Mouse (Mus musculus) yolk sac, embryonic 10.5 days (tissue): Measurements from ENCODE around the gene Serpina9.
A peak's percentile ranks its signal among the peaks of the same experiment; 100 is the strongest.
"Not testable (repeated sequence)": the region's sequence is repeated elsewhere in the genome, so short reads cannot be mapped to it uniquely, and the experiment has no call there.

Experiments
- DNase-seq: peaks from one replicate; pipeline ENCODE4 v3.0.0-alpha.2; 2017; ENCODE audit warnings: low spot score

Gene Serpina9

DNA sequence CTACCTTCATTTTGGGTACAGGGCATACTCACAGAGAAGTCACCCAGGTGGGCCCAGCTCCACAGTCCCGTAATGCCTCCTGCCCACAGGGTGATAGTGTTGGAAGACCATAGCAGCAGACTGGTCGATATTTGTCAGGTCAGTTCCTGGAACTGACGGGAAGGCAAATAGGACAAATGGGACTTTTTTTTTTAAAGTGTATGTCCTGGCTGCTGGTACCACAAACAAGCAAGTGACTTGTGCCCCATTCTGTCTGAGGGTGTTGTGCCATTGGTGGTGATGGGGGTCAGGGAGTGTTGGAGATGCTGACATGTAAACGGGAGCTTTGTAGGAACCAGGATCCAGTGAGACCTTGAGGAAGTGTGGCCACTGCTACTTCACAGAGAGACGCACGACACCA is 23.7 kb downstream of the Serpina9 start, which contains the start of gene Serpina11:
Gene Serpina11 (minus strand): TSS at position 101 of the 400 bp plus-strand sequence.
- no peak for DNase-seq

DNA sequence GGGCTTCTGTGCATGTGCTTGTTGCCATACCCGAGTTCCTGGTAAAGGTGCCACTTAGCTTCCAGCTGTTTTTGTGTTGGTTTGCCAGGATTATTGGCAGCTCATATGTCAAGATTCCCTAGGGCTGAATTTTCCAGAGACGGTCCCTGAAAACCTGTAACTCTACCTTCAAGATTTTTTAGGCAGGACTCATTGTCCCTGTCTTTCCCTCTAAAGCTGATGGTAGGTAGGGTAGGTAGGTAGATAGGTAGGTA is 24.1 kb downstream of the Serpina9 start:
- no peak for DNase-seq

DNA sequence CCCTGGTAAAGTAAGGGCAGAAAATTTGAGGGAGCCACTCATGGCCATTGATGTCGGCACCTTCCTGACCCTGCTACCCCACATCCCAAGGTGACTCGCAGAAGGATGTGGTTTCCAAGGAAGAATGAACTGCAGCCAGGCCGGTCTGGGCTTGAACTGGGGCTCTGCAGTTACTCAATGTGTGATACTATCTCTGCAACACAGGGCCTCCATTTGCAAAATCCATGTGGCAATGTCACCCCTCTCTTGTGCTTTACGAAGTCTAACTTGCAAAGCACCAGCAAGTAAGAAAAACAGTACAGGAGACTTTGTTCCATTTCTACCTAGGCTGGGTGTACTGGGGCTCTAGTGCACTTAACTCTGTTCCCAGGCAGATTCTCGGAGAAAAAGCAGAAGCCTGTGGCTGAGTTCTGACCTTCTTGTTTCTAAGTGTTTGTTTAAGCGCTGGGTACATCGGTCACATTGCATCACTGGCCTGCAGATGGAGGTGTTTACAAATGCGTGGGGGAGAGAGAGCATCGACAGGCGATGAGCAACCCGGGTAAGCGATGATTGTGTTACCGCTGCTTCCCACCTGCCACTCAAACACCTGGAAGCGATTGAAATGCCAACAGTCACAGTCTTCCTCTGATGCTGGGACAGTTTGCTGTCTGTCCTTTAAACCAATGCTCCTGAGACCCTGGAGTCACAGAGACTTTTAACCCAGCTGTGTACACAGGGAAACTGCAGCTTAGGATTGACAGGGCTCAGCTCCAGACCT is 24.6 kb downstream of the Serpina9 start:
- peak; percentile 84 for DNase-seq

DNA sequence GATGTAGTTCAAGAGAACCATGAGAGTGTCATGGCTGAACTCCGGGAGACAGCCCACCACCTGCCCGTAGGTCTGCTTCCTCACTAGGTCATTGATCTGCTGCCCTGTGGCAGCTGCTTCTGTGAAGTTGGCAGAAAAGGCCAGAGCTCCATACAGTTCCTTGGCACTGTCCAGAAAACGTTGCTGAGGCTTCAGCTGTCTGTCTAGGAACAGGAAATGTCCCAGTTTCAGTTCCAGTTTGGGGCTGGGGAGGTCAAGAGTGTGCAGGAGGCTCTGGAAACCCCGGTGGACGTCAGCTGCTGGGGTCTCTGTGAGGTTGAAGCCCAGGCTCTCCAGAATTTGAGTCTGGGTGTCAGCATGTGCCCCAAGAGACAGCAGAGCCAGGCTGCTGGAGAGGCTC is 27.7 kb downstream of the Serpina9 start:
- no peak for DNase-seq

DNA sequence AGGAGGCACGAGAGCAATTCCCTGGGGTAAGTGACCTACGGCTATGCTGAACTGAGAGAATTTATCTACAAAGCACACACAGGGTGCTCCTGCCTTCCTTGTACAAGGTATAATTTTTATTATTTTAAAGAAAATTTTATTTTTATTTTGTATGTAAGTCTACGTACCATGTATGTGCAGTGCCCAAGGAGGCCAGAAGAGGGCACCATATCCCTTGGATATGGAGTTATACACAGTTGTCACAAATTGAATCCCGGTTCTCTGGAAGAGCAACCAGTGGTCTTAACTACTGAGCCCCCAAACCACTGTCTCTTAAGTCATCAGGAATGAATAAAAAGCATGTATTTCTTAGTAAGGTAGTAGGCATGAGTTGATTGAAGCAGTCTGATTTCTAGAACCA is 28.6 kb downstream of the Serpina9 start:
- no peak for DNase-seq

DNA sequence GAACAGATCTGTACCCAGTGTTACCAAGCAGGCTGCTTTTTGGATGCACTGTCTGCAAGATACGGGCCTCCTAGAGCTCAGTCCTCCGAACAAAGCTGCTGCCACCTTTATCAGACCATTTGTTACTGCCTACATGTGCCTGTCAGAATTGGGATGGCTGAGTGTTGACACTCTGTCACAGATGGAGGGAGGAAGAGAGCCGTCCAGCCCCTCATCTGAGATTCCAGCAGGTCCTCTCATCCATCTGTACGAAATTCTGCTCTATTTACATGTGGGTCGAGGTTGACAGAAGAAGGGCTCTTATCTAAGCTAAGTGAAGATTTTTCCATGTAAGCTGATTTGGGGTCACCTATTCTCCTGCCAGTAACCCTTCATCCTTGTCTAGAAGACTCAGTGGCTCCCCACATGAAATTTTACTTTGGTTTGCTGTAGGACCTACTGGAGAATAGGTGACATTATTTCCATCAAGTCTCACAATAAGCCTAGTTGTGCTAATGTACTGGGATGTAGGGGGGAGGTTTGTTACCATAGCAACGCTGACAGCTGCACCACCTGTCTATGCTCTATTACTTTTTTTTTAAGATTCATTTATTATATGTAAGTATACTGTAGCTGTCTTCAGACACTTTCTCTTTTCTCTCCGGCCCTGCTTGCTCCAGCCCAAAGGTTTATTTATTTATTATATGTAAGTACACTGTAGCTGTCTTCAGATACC is 31.8 kb downstream of the Serpina9 start:
- no peak for DNase-seq

DNA sequence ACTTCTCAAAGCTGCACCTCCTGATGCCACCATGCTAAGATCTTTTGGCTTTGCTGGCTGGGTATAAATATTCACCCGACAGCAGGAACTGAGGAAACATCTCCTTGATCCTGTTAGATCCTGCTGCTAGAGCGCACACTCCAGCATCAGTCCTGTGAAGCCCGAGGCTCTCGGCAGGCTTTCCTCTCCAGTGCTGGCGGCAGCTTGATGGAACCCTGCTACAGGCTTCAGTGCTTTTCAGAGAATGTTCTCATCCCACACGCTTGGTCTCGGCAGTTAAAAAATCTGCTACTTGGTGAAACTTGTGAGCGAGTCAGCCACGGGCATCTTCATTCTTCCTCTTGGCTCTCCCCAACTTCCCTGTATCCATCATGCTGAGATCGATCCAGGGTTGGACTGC is 35.3 kb downstream of the Serpina9 start:
- no peak for DNase-seq

DNA sequence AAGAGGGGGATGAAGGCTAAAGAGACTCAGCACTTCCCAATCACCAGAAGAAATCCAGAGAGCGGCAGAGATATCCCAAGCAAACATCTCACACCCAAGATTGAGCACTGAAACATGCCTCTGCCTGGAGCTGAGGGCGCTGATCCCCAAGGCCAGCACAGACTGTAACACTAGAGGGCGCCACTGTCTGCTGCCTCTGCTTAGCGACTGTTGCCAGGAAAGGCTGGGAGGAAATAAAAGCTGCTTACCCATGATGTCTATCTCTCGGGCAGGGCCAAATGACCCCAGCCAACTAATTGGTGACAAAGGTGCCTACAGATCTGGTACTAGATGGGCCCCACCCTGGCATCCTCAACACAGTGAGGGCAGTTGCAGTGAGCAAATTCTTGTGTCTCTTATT is 35.7 kb downstream of the Serpina9 start:
- no peak for DNase-seq

DNA sequence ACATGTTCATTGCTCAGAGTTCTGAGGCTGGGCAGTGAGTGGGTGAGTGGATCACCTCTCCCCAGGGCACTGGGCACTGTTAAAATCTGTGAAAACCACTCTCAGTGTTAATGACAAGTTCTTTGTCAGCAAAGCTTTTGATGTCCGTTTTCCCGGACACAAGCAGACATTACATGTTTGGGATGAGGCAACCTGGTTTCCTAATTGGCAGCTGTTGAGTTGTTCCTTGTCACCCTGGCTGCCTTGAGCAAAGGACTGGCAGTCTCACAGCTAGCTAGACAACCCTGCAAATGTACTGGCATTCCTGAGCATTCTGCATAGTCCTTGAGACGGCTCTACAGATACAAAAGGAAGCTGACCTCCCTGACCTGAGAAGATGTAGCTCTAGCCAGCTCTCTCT is 36.5 kb downstream of the Serpina9 start:
- no peak for DNase-seq

DNA sequence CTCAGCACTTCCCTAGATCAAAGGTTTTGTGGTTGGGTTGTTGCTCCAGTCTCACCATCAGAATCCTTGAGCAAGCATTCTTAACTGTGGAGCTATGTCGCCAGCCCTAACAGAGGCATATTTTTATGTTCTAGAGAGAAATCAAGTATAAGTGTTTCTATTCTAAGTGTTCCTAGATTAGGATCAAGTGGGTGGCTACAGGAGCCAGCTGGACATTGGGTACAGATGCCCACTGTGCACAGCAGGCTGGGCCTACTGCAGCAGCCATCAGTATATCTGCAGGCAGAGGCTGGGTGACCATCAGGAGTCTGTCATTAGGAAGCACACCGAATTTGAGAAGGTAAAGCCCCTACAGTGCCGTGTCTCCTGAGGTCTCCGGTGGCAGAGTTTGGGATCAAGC is 42.5 kb downstream of the Serpina9 start:
- DNase-seq: no peak

DNA sequence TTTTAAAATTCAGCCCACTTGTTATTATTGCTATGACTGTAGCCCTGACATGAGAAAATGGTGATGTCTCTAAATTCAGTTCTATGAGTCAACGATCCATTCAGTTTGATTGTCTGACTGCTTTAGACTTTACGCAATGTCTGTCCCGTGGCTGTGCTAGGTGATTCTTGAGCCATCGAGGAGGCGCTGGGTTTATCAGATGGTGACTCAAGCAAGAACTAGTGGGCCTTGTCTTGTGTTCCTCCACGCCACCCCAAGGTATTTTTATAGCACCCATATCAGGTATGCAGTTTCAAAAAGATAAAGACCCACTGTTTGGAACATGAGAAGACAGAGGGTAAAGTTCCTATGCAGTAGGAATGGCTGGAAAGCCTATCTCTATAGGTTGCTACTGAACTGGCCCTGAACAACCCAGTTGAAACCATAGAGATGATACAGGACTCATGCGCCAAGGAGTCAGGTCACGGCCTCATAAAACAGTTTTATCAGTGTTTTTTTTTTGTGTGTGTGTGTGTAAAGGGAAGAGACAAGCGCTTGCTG is 43.9 kb downstream of the Serpina9 start:
- DNase-seq: no peak

DNA sequence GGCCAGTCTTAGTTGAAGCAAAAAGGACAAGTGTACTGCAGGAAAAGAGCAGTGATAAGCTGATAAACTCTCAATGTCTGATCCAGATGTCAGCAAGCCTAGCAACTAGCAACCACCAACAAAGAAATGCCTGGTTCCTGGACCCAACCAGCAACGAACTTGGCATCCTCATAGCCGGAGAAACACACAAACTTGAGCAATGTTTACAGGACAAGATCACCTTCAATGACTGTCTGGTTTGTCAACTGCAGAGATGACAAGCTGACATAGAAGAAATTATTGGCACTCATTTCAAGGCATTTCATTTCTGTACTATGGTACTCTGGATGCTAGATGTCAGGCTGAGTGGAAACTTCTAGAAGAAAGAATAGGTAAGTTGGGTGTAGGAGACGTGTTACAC is 46.8 kb downstream of the Serpina9 start:
- DNase-seq: no peak

DNA sequence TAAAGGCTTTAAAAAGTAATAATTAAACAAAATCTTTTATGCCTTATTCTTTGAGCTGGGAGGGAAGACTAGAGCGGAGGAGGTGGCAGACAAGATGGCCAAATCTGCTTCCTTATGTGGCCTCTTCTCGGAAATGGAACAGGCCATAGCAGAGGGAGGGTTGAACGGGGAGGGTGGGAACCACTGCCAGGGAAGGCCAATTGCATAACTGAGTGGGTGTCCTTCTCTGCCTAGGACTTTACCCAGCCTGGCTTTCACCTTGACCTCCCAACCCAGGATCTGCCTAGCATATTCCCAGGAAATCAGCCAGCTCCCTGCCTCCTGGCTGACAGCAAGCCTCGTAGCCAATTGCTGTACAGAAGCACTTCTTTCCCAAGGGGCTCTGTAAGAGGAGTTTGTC is 50.3 kb downstream of the Serpina9 start:
- DNase-seq: no peak

DNA sequence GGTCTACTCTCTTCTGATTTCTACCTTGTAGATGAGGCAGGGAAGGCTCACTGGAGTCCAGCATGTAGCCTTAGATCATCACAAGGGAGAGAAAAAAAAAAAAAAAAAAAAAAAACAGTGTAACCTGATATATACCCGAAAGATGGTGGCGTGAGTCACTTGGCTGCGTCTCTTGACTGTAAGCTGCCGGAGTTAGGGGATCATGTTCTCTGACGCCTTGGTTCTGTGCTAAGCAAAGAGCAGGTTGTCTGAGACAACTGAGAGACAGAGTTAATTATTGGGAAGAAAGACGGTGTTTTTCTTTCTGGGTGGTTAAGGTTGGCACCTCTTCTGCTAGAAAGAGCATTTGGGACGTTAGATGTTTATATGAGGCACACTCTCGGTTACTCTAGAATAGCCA is 50.7 kb downstream of the Serpina9 start:
- DNase-seq: no peak

DNA sequence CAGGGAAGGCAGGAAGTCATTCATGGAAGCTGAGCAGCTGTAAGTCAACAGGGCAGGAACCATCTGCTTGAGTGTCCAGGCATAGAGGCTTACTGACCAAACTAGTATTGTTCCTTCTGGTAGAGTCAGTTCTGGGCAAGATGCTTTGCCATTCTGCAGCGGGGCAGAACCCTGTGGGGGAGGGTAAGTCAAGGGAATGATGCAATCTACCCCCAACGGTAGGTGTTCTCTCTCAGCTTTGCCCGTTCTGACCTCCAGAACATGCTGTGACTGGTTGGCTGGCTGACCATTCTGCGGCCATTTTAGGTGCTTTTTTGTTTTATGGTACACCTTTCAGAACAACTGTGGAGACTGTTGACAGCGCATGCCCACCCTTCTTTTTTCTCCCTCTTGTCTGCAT is 51.2 kb downstream of the Serpina9 start:
- DNase-seq: no peak

DNA sequence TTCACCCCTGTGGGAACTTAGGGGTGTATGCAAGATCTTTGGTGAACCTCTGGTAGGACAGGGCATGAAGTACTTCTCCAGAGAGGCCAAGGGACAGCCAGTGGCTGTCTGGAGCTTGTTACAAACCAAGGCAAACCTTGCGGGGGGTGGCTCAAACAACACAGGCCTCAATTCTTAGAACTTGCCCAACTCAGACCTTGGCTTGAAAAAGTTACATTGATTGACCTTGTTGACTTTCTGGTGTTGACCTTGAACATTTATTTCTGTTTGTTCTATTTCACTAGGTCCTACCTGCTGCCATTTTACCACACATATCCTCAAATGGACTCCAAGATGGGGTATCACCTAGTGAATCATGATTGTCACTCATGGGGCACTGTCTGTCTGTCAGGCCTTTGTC is 51.8 kb downstream of the Serpina9 start:
- no peak for DNase-seq

DNA sequence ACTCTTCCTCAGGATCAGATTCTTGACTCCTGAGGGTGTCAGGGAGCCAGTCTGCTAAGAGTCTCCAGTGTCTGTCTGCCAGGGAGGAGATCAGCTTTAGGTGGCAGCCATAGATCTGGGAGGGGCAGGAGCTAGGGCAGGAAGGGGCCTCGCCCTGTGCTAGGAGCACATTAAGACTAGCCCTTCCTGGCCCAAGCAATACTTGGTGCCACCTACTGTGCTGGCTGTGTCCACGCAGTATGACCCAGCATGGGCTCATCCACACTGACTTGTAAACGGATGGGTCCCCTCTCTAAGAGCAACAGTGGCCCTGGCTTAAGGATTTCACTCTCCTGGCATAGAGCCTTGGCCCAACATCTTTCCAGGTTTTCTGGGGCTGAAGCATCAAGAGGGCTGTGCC is 54.8 kb downstream of the Serpina9 start, which contains the start of gene Serpina1e:
Gene Serpina1e (minus strand): TSS at position 178 of the 400 bp plus-strand sequence.
- no peak for DNase-seq

DNA sequence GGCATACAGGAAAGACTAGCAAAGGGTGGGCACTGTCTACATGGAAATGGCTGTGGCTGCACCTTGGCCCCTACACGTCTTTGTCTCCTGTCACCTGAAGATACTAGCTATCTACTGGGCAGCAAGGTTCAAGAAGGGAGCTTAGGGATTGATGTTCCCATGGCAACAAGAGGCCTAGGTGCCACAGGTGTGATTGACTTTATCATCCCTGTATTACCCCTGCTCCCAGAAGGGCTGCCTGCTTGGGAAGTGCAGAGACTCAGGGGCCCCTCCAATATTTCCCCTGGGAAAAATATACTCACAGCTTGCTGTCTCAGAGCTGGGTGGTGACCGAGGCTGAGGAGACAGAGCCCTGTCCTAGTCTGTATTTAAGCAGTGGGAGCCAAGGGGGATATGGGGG is 57.0 kb downstream of the Serpina9 start:
- DNase-seq: not testable (repeated sequence)

DNA sequence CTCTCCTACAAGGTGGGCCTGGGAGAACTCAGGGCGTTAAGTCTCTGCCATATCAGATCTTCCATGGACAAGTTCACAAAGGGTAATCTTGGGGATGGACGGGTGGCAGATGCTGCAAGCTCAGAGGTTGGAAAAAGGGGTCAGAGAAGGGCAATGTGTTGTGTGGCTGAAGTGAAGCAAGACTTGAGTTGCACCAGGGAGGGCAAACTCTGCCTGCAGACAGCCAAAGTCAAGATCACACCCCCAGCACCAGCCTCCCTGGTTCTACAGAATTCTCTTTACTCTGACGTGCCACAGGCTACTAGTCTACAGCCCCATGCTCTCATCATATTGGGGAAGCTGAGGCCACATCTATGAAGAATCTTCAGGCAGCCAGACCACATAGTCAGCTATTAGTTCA is 60.6 kb downstream of the Serpina9 start:
- DNase-seq: not testable (repeated sequence)

DNA sequence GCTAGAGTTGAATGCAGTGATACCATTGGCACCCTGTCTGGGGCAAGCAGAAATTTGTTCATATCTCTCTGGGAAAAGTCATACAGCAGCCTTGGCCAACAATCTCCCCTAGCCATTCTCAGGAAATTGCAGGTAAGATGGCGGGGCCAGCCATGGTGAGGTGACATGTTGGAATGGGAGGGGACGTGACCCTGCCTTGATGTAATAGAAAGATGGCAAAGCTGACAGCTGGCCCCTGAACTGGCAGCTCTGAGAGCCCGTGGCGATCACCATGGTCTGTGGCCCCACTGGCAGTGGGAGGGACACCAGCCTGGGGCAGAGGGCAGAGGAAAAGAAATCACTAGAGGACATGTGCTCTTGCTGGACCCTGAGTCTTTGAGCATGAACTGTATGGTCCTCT is 67.3 kb downstream of the Serpina9 start:
- no peak for DNase-seq
